Mouse (Mus musculus): ENCODE data around the gene Rragd.
"Not testable (repeated sequence)": the region's sequence is repeated elsewhere in the genome, so short reads cannot be mapped to it uniquely, and the experiment has no call there.

Rragd gene

GRCm38 (mm10) chr4:32987006-32987405, 4.2 kb downstream of the Rragd start:
- DNase-seq: no peak

- DNase-seq: no peak
These were observed 6.5 kb downstream of the Rragd start for GRCm38 (mm10) chr4:32989346-32989745.

- DNase-seq: no peak
These were observed 11.3 kb downstream of the Rragd start for GRCm38 (mm10) chr4:32994168-32994567.

GRCm38 (mm10) chr4:32996083-32996482, 13.2 kb downstream of the Rragd start:
- DNase-seq: no peak

- DNase-seq: no peak
These were observed 14.7 kb downstream of the Rragd start for GRCm38 (mm10) chr4:32997571-32997970.

- no peak for DNase-seq
These were observed 16.2 kb downstream of the Rragd start for GRCm38 (mm10) chr4:32998996-32999395.

- DNase-seq: no peak
These were observed 19.2 kb downstream of the Rragd start for GRCm38 (mm10) chr4:33002081-33002480.

- DNase-seq: not testable (repeated sequence)
These were observed 23.0 kb downstream of the Rragd start for GRCm38 (mm10) chr4:33005595-33006470.

- no peak for DNase-seq
These were observed 24.0 kb downstream of the Rragd start for GRCm38 (mm10) chr4:33006844-33007243.

- DNase-seq: no peak
These were observed 24.8 kb downstream of the Rragd start for GRCm38 (mm10) chr4:33007443-33008217.

GRCm38 (mm10) chr4:33010078-33010477, 27.2 kb downstream of the Rragd start:
- DNase-seq: no peak

- no peak for DNase-seq
These were observed 29.6 kb downstream of the Rragd start for GRCm38 (mm10) chr4:33012484-33012883.

GRCm38 (mm10) chr4:33018361-33018999, 35.6 kb downstream of the Rragd start:
- DNase-seq: peak; percentile 90

- peak; percentile 6 for DNase-seq
These were observed 41.6 kb downstream of the Rragd start for GRCm38 (mm10) chr4:33024420-33024819.

GRCm38 (mm10) chr4:33029104-33029503, 46.3 kb downstream of the Rragd start:
- DNase-seq: no peak

- DNase-seq: no peak
These were observed 47.7 kb downstream of the Rragd start for GRCm38 (mm10) chr4:33030264-33031194.

- DNase-seq: peak; percentile 77
These were observed 48.5 kb downstream of the Rragd start, which contains the start of gene Ube2j1 for GRCm38 (mm10) chr4:33031195-33031960. Ube2j1 (plus strand) TSS chr4:33031416.

- no peak for DNase-seq
These were observed 49.2 kb downstream of the Rragd start for GRCm38 (mm10) chr4:33032045-33032444.

- no peak for DNase-seq
These were observed 50.7 kb downstream of the Rragd start for GRCm38 (mm10) chr4:33033515-33033914.

- DNase-seq: no peak
These were observed 57.0 kb downstream of the Rragd start for GRCm38 (mm10) chr4:33039826-33040225.

GRCm38 (mm10) chr4:33049601-33050000, 66.8 kb downstream of the Rragd start:
- DNase-seq: no peak
